Mouse (Mus musculus) heart, adult 2 months (tissue): Measurements from ENCODE around the gene Ly6g6c.
A peak's percentile ranks its signal among the peaks of the same experiment; 100 is the strongest.

Experiments used
- CTCF ChIP-seq: fragments of 200-600 bp; IDR thresholded peaks from 2 replicates; pipeline ENCODE4 v1.8.1; 2022; ENCODE audit warnings: antibody characterized with exemption, mild to moderate bottlenecking, moderate library complexity
- POLR2A ChIP-seq: fragments of 200-500 bp; IDR thresholded peaks from 2 replicates; pipeline ENCODE4 v1.6.1; 2011; ENCODE audit warnings: mild to moderate bottlenecking, low read depth, low read length, control low read depth; ENCODE audit not compliant: insufficient read depth

DNA sequence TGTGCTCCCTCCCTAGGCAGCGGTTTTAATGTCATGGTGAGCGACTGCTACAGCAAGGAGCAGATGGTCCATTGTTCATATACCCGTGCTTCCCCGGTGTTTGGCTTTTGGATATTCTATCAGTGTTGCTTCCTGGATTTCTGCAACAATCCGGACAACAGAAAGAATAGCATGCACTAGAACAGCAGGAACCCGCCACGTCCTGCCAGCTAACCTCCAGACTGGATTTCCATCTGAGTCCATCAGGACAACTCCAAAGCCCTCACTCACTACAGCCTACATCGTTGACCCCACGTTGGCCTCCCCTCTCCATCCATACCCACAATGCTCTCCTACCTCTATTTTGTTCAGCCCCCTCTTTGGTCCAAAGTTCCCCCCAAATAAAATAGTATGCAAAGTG, 46.6 kb downstream of the Ly6g6c start:
- TF ChIP-seq POLR2A (peak; percentile 29; the same call in 1 of the 2 replicates), CTCF (no peak)
